Mouse (Mus musculus) forebrain, embryonic 13.5 days (tissue): ENCODE data around the gene Fosl2. TPM values are rescaled to one million over a fixed set of nuclear protein-coding genes. Genes with fewer than 3 reads are reported as not detected.

Experiments
- ATAC-seq: fragments of 200-750 bp; cut with Nextera tagmentation; 2 replicates; pipeline ENCODE4 v1.8.0; 2017
- H3K27ac ChIP-seq: fragments of 300-500 bp; sonication (generic); 2 replicates; pipeline ENCODE4 v1.5.1; 2015; ENCODE audit warnings: inconsistent platforms, mild to moderate bottlenecking, moderate library complexity
- H3K27me3 ChIP-seq: fragments of 300-500 bp; sonication (generic); 2 replicates; pipeline ENCODE4 v1.6.1; 2015; ENCODE audit warnings: mild to moderate bottlenecking, inconsistent platforms
- H3K36me3 ChIP-seq: fragments of 300-500 bp; sonication (generic); 2 replicates; pipeline ENCODE4 v1.6.1; 2015; ENCODE audit warnings: mild to moderate bottlenecking, inconsistent platforms; ENCODE audit not compliant: poor library complexity, severe bottlenecking
- H3K4me1 ChIP-seq: fragments of 300-500 bp; sonication (generic); 2 replicates; pipeline ENCODE4 v1.6.1; 2015; ENCODE audit warnings: inconsistent platforms
- H3K4me2 ChIP-seq: fragments of 300-500 bp; sonication (generic); 2 replicates; pipeline ENCODE4 v1.6.1; 2015; ENCODE audit warnings: inconsistent platforms, mild to moderate bottlenecking, moderate library complexity
- H3K4me3 ChIP-seq: fragments of 300-500 bp; sonication (generic); 2 replicates; pipeline ENCODE4 v1.5.1; 2015; ENCODE audit warnings: mild to moderate bottlenecking, inconsistent platforms
- H3K9ac ChIP-seq: fragments of 300-500 bp; sonication (generic); 2 replicates; pipeline ENCODE4 v1.6.1; 2015; ENCODE audit warnings: mild to moderate bottlenecking, inconsistent platforms
- H3K9me3 ChIP-seq: fragments of 300-500 bp; sonication (generic); replicated peaks from 2 replicates; pipeline ENCODE4 v1.6.1; 2016; ENCODE audit warnings: inconsistent platforms
- WGBS: fragments of 180-500 bp; shearing (Covaris S2); methylation state at CpG from one replicate; pipeline ENCODE4 v1.1.7; 2015; 5-methylcytosine and 5-hydroxymethylcytosine counted together
- polyA plus RNA-seq: library from polyadenylated mRNA; unstranded; fragments of >200 nt; fragmentation: Nextera tagmentation; extraction: Ambion mirVana; gene quantifications from 2 replicates; pipeline ENCODE4 v1.2.1, GENCODE M21; 2015

The Fosl2 gene
- polyA plus RNA-seq, 1 experiment from 2014 or later, result 0.66 TPM

- Histone ChIP-seq H3K4me1 (no peaks in the 10 kb centered on the region), H3K4me3 (no peak overlapping the region), H3K27me3 (no peaks in the 10 kb centered on the region), H3K4me2 (no peak overlapping the region), H3K27ac (no peak overlapping the region), H3K36me3 (no peaks in the 10 kb centered on the region), H3K9me3 (no peaks in the 10 kb centered on the region), H3K9ac (no peak overlapping the region)
- no peak for ATAC-seq
- 93% methylated on average over 4 of the region's 4 CpGs for WGBS
These were observed 24.9 kb upstream of the Fosl2 start for GRCm38 (mm10) chr5:32110651-32111050.

- Histone ChIP-seq H3K27me3 (no peaks in the 10 kb centered on the region), H3K4me1 (no peaks in the 10 kb centered on the region), H3K9me3 (no peaks in the 10 kb centered on the region), H3K4me3 (no peak overlapping the region), H3K36me3 (no peaks in the 10 kb centered on the region), H3K27ac (no peak overlapping the region), H3K4me2 (no peak overlapping the region), H3K9ac (no peak overlapping the region)
- 83% methylated on average over 7 of the region's 7 CpGs for WGBS
- no peak for ATAC-seq
These were observed 23.2 kb upstream of the Fosl2 start for GRCm38 (mm10) chr5:32112206-32112916.

- no peak for ATAC-seq
- no peak overlapping the region for H3K27ac ChIP-seq
- peaks cover 8% of the 10 kb centered on the region; the same call in 1 of the 2 replicates for H3K4me1 ChIP-seq
- no peak overlapping the region for H3K4me3 ChIP-seq
- H3K9me3 ChIP-seq, result no peaks in the 10 kb centered on the region
- no peak overlapping the region for H3K4me2 ChIP-seq
- 37% methylated on average over 9 of the region's 11 CpGs for WGBS
- no peak overlapping the region for H3K9ac ChIP-seq
- H3K27me3 ChIP-seq, result no peaks in the 10 kb centered on the region
- H3K36me3 ChIP-seq, result no peaks in the 10 kb centered on the region
These were observed 14.7 kb upstream of the Fosl2 start for GRCm38 (mm10) chr5:32120901-32121376.

GRCm38 (mm10) chr5:32121936-32122335, 13.7 kb upstream of the Fosl2 start:
- WGBS, result 88% methylated on average over 6 of the region's 6 CpGs
- no peak for ATAC-seq
- H3K27ac ChIP-seq, result no peak overlapping the region
- peaks cover 8% of the 10 kb centered on the region; the same call in 1 of the 2 replicates for H3K4me1 ChIP-seq
- no peaks in the 10 kb centered on the region for H3K9me3 ChIP-seq
- no peaks in the 10 kb centered on the region for H3K27me3 ChIP-seq
- no peak overlapping the region for H3K4me2 ChIP-seq
- H3K9ac ChIP-seq, result no peak overlapping the region
- no peaks in the 10 kb centered on the region for H3K36me3 ChIP-seq
- H3K4me3 ChIP-seq, result no peak overlapping the region

- Histone ChIP-seq H3K27me3 (no peaks in the 10 kb centered on the region), H3K27ac (no peak overlapping the region), H3K36me3 (no peaks in the 10 kb centered on the region), H3K9ac (no peak overlapping the region), H3K4me3 (no peak overlapping the region), H3K4me2 (no peak overlapping the region), H3K9me3 (no peaks in the 10 kb centered on the region), H3K4me1 (peaks cover 8% of the 10 kb centered on the region; the same call in 1 of the 2 replicates)
- no peak for ATAC-seq
- WGBS, result 90% methylated on average over 5 of the region's 5 CpGs
These were observed 13.2 kb upstream of the Fosl2 start for GRCm38 (mm10) chr5:32122363-32122762.

GRCm38 (mm10) chr5:32124957-32125356, 10.6 kb upstream of the Fosl2 start:
- Histone ChIP-seq H3K36me3 (no peaks in the 10 kb centered on the region), H3K27me3 (peaks cover 10% of the 10 kb centered on the region; the same call in 1 of the 2 replicates), H3K4me2 (no peak overlapping the region), H3K27ac (no peak overlapping the region), H3K9ac (no peak overlapping the region), H3K4me1 (peaks cover 8% of the 10 kb centered on the region; the same call in 1 of the 2 replicates), H3K4me3 (no peak overlapping the region), H3K9me3 (no peaks in the 10 kb centered on the region)
- 88% methylated on average over 6 of the region's 6 CpGs for WGBS
- ATAC-seq, result no peak

- Histone ChIP-seq H3K27ac (no peak overlapping the region), H3K9ac (no peak overlapping the region), H3K4me1 (no peaks in the 10 kb centered on the region), H3K4me2 (no peak overlapping the region), H3K9me3 (no peaks in the 10 kb centered on the region), H3K36me3 (no peaks in the 10 kb centered on the region), H3K27me3 (peaks cover 32% of the 10 kb centered on the region), H3K4me3 (no peak overlapping the region)
- no peak for ATAC-seq
- 79% methylated on average over 3 of the region's 3 CpGs for WGBS
These were observed 8.4 kb upstream of the Fosl2 start for GRCm38 (mm10) chr5:32127226-32127625.

- no peak overlapping the region for H3K4me3 ChIP-seq
- no peak overlapping the region for H3K9ac ChIP-seq
- H3K4me2 ChIP-seq, result no peak overlapping the region
- H3K27ac ChIP-seq, result no peak overlapping the region
- no peaks in the 10 kb centered on the region for H3K9me3 ChIP-seq
- H3K36me3 ChIP-seq, result no peaks in the 10 kb centered on the region
- 68% methylated on average over 3 of the region's 3 CpGs for WGBS
- H3K4me1 ChIP-seq, result peaks cover 4% of the 10 kb centered on the region; the same call in 1 of the 2 replicates
- no peak for ATAC-seq
- H3K27me3 ChIP-seq, result peaks cover 39% of the 10 kb centered on the region
These were observed 7.7 kb upstream of the Fosl2 start for GRCm38 (mm10) chr5:32127927-32128326.

GRCm38 (mm10) chr5:32132971-32133501, 2.6 kb upstream of the Fosl2 start:
- Histone ChIP-seq H3K36me3 (no peaks in the 10 kb centered on the region), H3K4me3 (peak overlapping the region; percentile 58), H3K4me2 (peak overlapping the region; percentile 88), H3K9me3 (no peaks in the 10 kb centered on the region), H3K27me3 (peaks cover 84% of the 10 kb centered on the region), H3K4me1 (peaks cover 36% of the 10 kb centered on the region), H3K9ac (peak overlapping the region; percentile 65), H3K27ac (no peak overlapping the region)
- ATAC-seq, result peak; percentile 14; the same call in 1 of the 2 replicates
- 2% methylated on average over 40 of the region's 48 CpGs for WGBS

GRCm38 (mm10) chr5:32133549-32134004, 2.0 kb upstream of the Fosl2 start:
- H3K4me2 ChIP-seq, result peak overlapping the region; percentile 88
- WGBS, result under 1% methylated on average over 20 of the region's 20 CpGs
- no peak for ATAC-seq

GRCm38 (mm10) chr5:32134051-32134732, 1.4 kb upstream of the Fosl2 start:
- ATAC-seq, result no peak
- Histone ChIP-seq H3K4me1 (peaks cover 36% of the 10 kb centered on the region), H3K27ac (no peak overlapping the region), H3K4me3 (peak overlapping the region; percentile 58), H3K9ac (0 out of 2 replicates have a peak overlapping the region, but pooled peaks have one; percentile 66), H3K4me2 (peak overlapping the region; percentile 88), H3K36me3 (no peaks in the 10 kb centered on the region), H3K9me3 (no peaks in the 10 kb centered on the region), H3K27me3 (peaks cover 87% of the 10 kb centered on the region)
- WGBS, result 2% methylated on average over 21 of the region's 21 CpGs

More at GRCm38 (mm10) chr5:32133549-32134004, 2.0 kb upstream of the Fosl2 start:
- H3K4me1 ChIP-seq, result peaks cover 36% of the 10 kb centered on the region
- no peaks in the 10 kb centered on the region for H3K36me3 ChIP-seq
- H3K9ac ChIP-seq, result peak overlapping the region; percentile 65
- H3K4me3 ChIP-seq, result peak overlapping the region; percentile 58
- H3K27me3 ChIP-seq, result peaks cover 89% of the 10 kb centered on the region
- no peaks in the 10 kb centered on the region for H3K9me3 ChIP-seq
- H3K27ac ChIP-seq, result no peak overlapping the region; the same call in 1 of the 2 replicates

- Histone ChIP-seq H3K9ac (peak overlapping the region; percentile 66), H3K4me2 (peak overlapping the region; percentile 88), H3K4me3 (peak overlapping the region; percentile 58), H3K27me3 (peaks cover 84% of the 10 kb centered on the region), H3K36me3 (no peaks in the 10 kb centered on the region), H3K9me3 (no peaks in the 10 kb centered on the region), H3K4me1 (peaks cover 36% of the 10 kb centered on the region), H3K27ac (peak overlapping the region; percentile 82)
- ATAC-seq, result peak; percentile 62
- WGBS, result 0% methylated on average over 23 of the region's 54 CpGs
These were observed 682 bp upstream of the Fosl2 start for GRCm38 (mm10) chr5:32134903-32135335.
